Mouse (Mus musculus): ENCODE data around the gene Acsf3. TPM values are rescaled to one million over a fixed set of nuclear protein-coding genes. Genes with fewer than 3 reads are reported as not detected.

Acsf3 gene
- polyA plus RNA-seq, 1 experiment: 14.2 TPM

- no peak for DNase-seq (ENCODE audit: low spot score)
These were observed 75.5 kb downstream of the Acsf3 start for GRCm38 (mm10) chr8:122850641-122851240.

DNA sequence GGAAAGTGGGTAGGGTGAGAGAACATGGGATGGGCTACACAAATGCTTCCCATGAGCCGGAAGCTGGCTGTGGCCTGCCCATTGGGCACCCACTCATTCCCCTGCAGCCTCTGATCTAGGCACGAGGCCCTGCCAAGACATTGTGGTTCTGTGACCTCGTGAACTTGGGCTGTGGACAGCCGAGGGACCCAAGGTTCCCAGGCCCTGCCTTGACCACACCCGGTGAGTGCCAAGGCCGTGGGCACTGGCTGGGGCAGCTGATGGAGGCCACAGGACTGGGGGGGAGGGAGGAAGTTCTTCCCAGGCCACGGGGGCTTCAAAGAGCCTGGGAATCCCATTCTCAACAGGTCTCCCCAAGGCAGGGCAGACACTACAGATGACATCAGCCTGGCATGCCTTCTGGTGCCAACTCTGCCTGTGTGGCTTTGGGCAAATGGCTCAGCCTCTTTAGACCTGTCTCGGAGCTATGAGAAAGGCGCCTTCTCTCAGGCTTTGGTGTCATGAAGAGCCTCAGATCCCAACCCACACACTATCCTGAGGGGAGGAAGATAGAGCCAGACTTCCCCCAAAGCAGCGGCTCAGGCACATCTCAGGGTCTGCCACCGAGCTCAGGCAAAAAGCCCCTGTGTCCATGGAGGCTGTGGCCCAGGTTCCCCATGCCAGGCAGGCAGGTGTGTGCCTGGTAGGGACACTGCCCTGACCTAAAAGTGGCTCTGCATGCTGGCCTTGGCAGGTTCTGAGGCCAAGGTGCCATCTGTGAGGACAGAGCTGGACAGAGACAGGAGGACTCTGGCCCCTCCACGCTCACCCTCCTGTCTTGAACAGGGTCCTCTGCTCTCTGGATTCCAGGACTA is 76.6 kb downstream of the Acsf3 start:
- DNase-seq (ENCODE audit: low spot score): no peak

- no peak for DNase-seq (ENCODE audit: low spot score)
These were observed 77.2 kb downstream of the Acsf3 start for GRCm38 (mm10) chr8:122852546-122852905.

- no peak for DNase-seq (ENCODE audit: low spot score)
These were observed 78.1 kb downstream of the Acsf3 start for GRCm38 (mm10) chr8:122853340-122853771.

DNA sequence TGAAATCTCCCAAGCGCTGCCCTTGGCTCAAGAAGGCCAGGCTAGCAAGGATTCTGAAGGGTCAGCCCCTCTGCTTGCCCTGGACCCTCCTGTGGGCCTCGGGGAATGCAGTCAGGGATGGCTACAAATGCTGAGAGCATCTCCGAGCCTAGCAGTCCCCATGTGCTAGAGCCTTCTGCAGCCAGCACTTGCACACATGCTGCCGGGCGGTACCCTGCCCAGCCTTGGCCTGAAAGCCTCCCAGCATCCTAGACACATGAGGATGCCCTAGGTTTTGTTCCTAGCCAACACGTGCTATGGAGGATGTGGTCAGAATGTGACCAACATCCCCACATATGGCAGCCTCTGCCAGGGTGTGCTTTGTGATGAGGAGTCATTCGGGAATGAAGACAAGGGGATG is 79.1 kb downstream of the Acsf3 start:
- no peak for DNase-seq (ENCODE audit: low spot score)

DNA sequence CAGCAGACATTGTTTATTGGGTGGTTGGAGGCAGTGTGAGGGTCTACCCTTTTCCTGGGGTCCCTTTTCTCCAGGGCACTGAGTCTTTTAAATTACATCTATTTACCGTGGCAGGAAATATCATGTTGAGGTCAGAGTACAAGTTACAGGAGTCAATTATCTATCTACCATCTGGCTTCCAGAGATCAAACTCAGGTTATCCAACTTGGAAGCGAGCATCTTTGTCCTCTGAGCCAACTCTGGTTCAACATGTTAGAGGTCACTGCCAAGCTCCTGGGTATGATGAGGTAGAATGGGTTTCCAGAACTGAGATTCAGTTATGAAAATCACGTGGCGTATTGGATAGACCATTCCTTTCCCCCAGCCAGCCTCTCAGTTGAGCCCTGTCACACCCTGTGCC is 79.8 kb downstream of the Acsf3 start:
- no peak for DNase-seq (ENCODE audit: low spot score)

- DNase-seq (ENCODE audit: low spot score): no peak
These were observed 81.0 kb downstream of the Acsf3 start for GRCm38 (mm10) chr8:122856288-122856687.

- DNase-seq (ENCODE audit: low spot score): no peak
These were observed 84.6 kb downstream of the Acsf3 start for GRCm38 (mm10) chr8:122859843-122860242.

- no peak for DNase-seq (ENCODE audit: low spot score)
These were observed 89.4 kb downstream of the Acsf3 start for GRCm38 (mm10) chr8:122864719-122865129.

DNA sequence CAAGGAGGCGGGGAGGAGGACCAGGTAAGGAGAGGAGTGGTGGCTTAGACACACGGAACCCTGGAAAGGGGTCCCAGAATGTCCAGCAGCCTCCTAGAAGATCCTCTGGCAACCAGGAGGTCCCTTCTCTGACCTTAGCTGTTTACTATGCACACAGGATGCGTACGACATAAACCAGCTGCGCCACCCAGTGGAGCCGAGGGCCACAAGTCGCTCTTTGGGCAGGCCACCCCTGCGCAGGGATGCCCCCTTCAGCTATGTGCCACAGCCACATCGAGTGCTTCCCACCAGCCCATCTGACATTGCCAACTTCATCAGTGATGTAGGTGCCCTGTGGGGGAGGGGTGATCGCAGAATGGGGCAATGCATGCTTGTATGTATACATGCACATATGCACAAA is 90.2 kb downstream of the Acsf3 start:
- no peak for DNase-seq (ENCODE audit: low spot score)

GRCm38 (mm10) chr8:122866231-122866630 is 90.9 kb downstream of the Acsf3 start:
- no peak for DNase-seq (ENCODE audit: low spot score)

Other genes with a start within 250 kb of the Acsf3 start
- 68.9 and 70.9 TPM in 2 replicates for gene Piezo1, start 224.2 kb upstream of the Acsf3 start, polyA plus RNA-seq (2012; rRNA removed)
- gene Cdt1, start 207.5 kb upstream of the Acsf3 start, polyA plus RNA-seq (2012; rRNA removed): 6.6 and 9.9 TPM in 2 replicates
- gene Aprt, start 198.6 kb upstream of the Acsf3 start, polyA plus RNA-seq (2012; rRNA removed): 88.1 and 93.0 TPM in 2 replicates
- 16.2 and 20.8 TPM in 2 replicates for gene Galns, start 164.0 kb upstream of the Acsf3 start, polyA plus RNA-seq (2012; rRNA removed)
- gene Trappc2l, start 163.8 kb upstream of the Acsf3 start, polyA plus RNA-seq (2012; rRNA removed): 108 and 113 TPM in 2 replicates
- gene Pabpn1l, start 152.7 kb upstream of the Acsf3 start, polyA plus RNA-seq (2012; rRNA removed): 0.06 TPM in 1 of 2 replicates, not detected in the other
- 0.95 and 4.0 TPM in 2 replicates for gene Cbfa2t3, start 76.4 kb upstream of the Acsf3 start, polyA plus RNA-seq (2012; rRNA removed)
- 0.06 and 0.09 TPM in 2 replicates for gene Cdh15, start 72.5 kb downstream of the Acsf3 start, polyA plus RNA-seq (2012; rRNA removed)